Mouse (Mus musculus) heart, adult 11 months (tissue): ENCODE measurements around the gene Galnt7.
A peak's percentile ranks its signal among the peaks of the same experiment; 100 is the strongest.

Experiments used
- DNase-seq: peaks from one replicate; pipeline ENCODE4 v3.0.0; 2022

The Galnt7 gene

GRCm38 (mm10) chr8:57652456-57653055 lies at the start of gene Galnt7:
TSS of gene Galnt7 (minus strand) at chr8:57653032.
- DNase-seq, result peak; percentile 98

- no peak for DNase-seq
Observed at GRCm38 (mm10) chr8:57688633-57689032, 35.8 kb upstream of the Galnt7 start.

- peak; percentile 49 for DNase-seq
Observed at GRCm38 (mm10) chr8:57685803-57686202, 33.0 kb upstream of the Galnt7 start.

- peak; percentile 17 for DNase-seq
Observed at GRCm38 (mm10) chr8:57680044-57680443, 27.2 kb upstream of the Galnt7 start.

GRCm38 (mm10) chr8:57664121-57664520 lies 11.3 kb upstream of the Galnt7 start:
- DNase-seq, result no peak

GRCm38 (mm10) chr8:57660019-57660418 lies 7.2 kb upstream of the Galnt7 start:
- no peak for DNase-seq

- DNase-seq, result no peak
Observed at GRCm38 (mm10) chr8:57656446-57656845, 3.6 kb upstream of the Galnt7 start.

- peak; percentile 42 for DNase-seq
Observed at GRCm38 (mm10) chr8:57654146-57654545, 1.3 kb upstream of the Galnt7 start.

GRCm38 (mm10) chr8:57653768-57654125 lies 915 bp upstream of the Galnt7 start:
- DNase-seq, result peak; percentile 59

GRCm38 (mm10) chr8:57653056-57653767 lies 380 bp upstream of the Galnt7 start:
- DNase-seq, result peak; percentile 95

- DNase-seq, result peak; percentile 98
Observed at GRCm38 (mm10) chr8:57651689-57652455, 960 bp downstream of the Galnt7 start.

- DNase-seq, result no peak
Observed at GRCm38 (mm10) chr8:57651357-57651688, 1.5 kb downstream of the Galnt7 start.

GRCm38 (mm10) chr8:57650216-57650615 lies 2.6 kb downstream of the Galnt7 start:
- DNase-seq, result peak; percentile 62

- peak; percentile 61 for DNase-seq
Observed at GRCm38 (mm10) chr8:57647566-57647965, 5.3 kb downstream of the Galnt7 start.

GRCm38 (mm10) chr8:57644281-57644680 lies 8.6 kb downstream of the Galnt7 start:
- peak; percentile 62 for DNase-seq

GRCm38 (mm10) chr8:57642722-57643121 lies 10.1 kb downstream of the Galnt7 start:
- DNase-seq, result peak; percentile 64

- peak; percentile 53 for DNase-seq
Observed at GRCm38 (mm10) chr8:57638925-57639324, 13.9 kb downstream of the Galnt7 start.

- peak; percentile 31 for DNase-seq
Observed at GRCm38 (mm10) chr8:57637599-57638280, 15.1 kb downstream of the Galnt7 start.

- peak; percentile 85 for DNase-seq
Observed at GRCm38 (mm10) chr8:57636698-57637097, 16.1 kb downstream of the Galnt7 start.

- DNase-seq, result no peak
Observed at GRCm38 (mm10) chr8:57636281-57636680, 16.6 kb downstream of the Galnt7 start.

- DNase-seq, result peak; percentile 43
Observed at GRCm38 (mm10) chr8:57631780-57632179, 21.1 kb downstream of the Galnt7 start.

- peak; percentile 53 for DNase-seq
Observed at GRCm38 (mm10) chr8:57630148-57630547, 22.7 kb downstream of the Galnt7 start.
